Mouse (Mus musculus) left cerebral cortex, postnatal 4 days (tissue): ENCODE results near the gene Ints7. TPM values are rescaled to one million over a fixed set of nuclear protein-coding genes. Genes with fewer than 3 reads are reported as not detected.

Experiments
- DNase-seq: peaks from one replicate; pipeline ENCODE4 v3.0.0-alpha.2; 2022
- intact Hi-C: fragments of 180-260 bp; cut with DNase I; formaldehyde crosslinking; loops from one replicate; pipeline ENCODE4 v1.15.1; 2025
- total RNA-seq, 2 experiments: library from RNA; stranded (reverse); gene quantifications; 2 replicates each; pipeline ENCODE4 v1.2.3; 2021

Gene Ints7
- total RNA-seq, 2 experiments from 2014 or later: 38.6 to 39.5 TPM

DNA sequence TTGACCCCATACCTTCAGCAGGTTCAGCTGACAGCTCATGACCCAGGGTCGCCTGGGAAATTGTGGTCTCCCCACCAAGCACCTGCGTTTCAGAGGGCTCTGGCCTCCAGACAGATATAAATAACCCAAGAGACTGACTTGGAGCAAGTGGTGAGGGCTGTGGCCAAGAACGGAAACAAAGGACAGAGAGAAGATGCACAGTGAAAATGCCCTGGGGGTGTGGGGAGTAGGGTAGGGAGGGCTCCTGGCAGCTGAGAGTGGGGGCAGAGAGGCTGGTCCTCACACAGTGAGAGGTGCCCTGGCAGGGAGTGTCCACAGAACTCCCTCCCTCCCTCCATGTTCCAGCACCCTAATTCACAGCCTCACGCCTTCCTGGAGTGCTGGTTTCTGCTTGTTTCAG is 50.2 kb downstream of the Ints7 start:
- DNase-seq: peak; percentile 9

DNA sequence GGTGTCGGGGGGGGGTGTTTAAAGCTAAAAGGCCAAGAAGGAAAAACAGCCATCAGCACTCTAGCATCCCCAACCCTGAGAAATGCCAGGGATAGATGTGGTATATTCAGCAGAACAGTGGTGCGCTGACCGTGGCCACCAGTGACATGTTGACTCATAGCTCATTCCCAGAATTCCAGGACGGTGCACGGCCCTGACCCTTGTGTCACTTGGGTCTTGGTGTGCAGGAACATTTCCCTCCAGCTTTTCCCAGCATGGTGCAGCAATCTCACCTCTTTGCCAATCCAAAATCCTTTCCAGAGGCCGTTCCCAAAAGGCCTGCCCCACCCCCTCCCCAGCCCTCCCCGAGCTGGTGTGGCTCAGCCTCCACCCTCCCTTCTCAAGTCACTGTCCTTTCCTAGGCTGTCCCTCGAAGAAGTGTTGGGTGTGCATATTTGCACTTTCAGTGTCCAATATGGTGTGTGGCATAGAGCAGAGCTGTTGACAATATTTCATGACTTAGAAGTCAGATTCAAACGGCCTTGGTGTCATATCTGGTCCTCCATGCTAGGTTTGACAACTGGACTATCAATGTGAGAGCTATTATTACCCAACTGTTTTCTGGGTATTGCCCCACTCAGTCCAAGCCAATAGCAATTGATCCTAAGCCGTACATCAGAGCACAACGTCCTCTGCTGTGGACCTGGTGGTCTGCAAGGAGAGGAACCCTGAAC is 53.2 kb downstream of the Ints7 start:
- DNase-seq: no peak
- intact Hi-C loops: no loop called here

More for the DNA sequence above, 50.2 kb downstream of the Ints7 start:
- intact Hi-C loops: no loop called here

DNA sequence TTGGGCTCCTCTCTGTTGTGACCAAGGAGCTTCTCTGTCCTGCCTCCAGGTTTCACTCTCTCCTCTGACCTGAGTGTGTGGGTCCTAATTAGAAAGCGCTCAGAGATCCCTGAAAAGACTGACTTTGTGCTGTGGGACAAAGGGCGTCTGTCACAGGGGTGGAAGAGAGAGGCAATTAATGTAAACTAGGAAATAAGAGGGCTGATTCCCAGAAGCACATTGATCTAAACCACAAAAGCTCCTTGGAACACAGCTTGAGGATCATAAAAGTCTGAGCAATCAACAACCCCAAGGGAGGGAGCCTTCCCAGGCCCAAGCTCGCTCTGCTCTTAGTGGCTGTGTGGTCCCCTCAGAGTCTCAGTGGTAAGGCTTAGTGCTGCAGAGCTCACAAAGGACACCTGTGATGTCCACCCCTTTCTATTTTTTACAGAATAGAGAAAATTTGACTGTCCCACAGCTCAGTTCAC is 53.8 kb downstream of the Ints7 start:
- intact Hi-C loops: no loop called here
- no peak for DNase-seq

DNA sequence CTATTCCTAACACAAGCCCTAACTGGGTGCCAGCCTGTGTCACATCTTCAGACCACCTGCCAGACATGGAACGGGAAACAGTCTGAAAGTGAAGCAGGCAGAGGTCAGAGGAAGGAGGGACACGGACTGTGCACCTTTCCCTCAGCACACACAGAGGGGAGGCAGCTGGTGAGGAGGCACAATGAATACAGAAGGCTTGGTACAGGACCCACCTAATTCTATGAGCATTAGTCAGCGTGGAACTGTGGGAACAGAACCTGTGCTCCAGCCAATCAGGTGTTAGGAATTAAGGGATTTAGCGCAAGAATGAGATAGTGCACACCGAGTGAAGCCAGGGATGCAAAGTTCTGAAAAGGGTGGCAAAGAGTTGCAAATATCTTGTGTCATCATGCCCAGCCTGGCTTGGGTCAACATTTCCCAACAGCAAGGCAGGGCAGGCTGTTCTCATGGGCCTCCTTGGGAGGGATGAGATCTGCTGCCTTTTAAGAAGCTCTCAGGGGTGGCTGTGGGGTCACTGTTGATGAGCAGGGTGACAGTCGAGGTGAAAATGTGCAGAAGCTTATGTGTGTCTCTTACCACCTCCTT is 57.2 kb downstream of the Ints7 start:
- intact Hi-C loops: no loop called here
- DNase-seq: no peak

DNA sequence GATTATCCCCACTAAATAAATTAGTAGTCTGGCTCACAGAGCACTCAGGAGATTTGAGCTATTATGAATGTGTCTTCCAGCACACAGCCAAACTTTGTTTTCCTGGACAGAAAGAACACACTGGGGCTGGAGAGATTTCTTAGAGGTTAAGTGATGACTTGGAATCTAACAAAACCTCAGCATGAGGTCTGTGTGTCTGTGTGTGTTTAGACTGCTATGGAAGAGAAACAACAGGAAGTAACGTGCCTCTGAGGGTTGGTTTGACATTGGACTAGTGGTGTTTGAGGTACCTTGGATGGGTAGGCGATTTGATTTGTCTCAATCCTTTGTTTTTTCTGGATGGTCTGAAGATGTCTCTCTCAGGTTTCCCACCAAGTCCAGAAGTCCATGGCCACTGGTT is 58.7 kb downstream of the Ints7 start:
- intact Hi-C loops: no loop called here
- DNase-seq: no peak

DNA sequence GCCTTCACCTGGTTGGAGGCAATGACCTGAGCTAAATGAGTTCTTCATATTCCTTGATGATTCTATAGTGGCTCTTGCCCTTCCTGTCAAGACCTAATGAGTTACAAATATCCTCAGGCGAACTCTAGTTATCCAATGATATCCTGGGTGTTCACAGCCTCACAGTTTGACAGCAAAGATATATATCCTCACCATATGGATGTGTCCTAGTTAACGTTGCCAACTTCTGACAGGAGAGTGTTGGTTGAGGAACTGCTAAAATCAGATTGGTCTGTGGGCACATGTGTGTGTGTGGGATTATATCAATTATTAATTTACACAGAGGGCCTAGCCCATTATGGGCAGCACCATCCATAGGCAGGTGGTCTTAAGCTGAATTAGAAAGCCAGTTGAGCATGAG is 63.0 kb downstream of the Ints7 start:
- no peak for DNase-seq

DNA sequence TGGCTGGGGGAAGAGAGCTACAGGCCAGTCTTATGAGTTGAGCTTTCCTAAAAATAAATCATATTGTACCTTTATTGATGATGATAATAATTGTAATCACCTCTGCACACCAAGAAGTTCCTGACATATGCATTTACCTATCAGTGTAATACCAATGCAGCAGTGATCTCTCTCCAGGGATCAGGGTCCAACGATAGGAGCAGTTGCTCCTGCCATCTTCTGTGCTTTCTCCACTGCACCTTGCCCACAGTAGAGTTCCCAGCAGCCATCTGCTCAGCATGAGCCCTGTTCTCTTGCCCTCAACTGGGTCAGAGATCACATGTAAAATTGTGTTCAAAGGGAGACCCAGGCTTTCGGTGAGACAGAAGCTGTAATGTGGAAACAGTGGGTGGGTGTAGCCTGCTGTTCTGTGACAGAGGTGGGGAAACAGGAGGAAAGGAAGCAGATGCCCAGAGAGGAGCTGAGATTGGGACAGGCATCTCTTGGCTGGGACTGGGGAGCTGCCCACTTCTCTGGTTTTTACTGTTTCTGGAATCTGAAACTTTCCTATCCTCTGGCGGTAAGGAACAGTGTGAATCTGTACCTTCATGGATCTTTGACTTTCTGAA is 63.9 kb downstream of the Ints7 start:
- intact Hi-C loops: no loop called here
- no peak for DNase-seq

More for the DNA sequence above, 63.0 kb downstream of the Ints7 start:
- intact Hi-C loops: no loop called here

DNA sequence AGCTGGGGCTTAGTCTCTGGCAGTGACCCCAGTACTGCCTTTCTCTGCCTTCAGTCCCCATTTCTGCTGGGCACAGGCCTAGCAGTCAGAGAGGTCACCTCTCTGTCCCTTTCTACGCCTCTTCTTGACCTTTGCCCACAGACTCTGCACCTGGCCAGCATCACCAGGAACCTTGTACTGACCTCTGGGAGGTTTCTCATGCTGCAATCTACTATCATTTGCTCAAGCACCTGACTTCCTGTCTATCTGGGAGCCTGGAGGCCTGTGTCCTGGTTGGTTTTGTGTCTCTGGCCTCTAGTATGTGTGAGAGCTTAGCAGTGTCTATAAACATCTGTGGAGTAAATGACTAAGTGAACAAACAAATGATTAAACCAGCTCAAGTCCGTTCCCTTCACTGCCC is 64.7 kb downstream of the Ints7 start:
- DNase-seq: no peak
- intact Hi-C loops: no loop called here

DNA sequence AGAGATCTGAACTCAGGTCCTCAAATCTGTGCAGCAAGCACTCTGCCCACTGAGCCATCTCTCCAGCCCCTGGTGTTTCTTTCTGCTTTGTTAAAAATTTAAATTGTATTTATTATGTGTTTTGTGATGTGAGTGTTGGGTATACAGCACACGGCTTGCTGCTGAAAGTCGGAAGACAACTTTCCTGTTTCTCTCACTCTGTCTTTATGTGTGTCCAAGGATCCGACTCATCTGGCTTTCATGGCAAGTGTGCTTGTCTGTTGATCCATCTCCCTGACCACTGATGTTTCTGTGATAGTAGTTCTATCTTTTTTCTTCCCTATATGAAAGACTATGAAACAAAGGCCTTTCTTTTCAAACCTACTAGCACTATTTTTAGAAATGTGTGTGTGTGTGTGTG is 65.4 kb downstream of the Ints7 start:
- DNase-seq: no peak
- intact Hi-C loops: no loop called here

DNA sequence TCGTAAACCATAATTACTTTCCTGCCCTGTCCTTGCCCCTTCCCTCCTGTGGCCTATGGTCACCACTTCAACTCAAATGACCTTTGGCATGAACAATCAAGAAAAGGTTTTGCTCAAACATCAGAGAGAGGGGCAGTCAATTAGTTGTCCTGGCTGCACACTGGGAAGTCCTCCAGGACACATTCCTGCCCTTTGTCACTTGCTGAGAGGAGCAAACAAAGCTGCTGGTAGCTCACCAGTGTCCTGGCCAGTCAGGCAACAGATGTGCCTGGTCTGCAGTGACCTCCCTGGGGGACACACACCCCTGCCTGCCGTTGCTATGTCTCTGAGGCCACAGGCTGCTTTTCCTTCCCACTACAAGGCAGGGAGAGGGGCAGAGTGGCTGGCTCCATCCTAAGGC is 66.0 kb downstream of the Ints7 start:
- intact Hi-C loops: no loop called here
- no peak for DNase-seq

DNA sequence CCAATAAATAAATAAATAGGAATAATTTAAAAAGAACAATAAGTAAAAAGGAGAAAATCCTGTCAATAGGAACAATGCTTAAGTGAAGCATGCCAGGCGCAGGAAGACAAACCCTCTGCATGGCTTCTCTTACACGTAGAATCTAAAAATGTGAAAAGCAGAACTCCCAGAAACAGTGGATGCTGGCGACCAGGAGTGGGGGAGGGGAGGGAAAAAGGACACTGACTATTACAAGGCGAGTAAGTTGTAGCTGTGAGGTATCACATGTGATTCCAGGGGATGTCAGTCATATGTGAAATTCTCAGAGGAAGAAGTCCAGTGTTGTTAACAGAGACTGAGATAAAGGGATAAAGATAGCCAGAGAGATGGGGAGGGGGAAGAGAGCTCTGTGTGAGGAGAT is 67.5 kb downstream of the Ints7 start:
- no peak for DNase-seq
- intact Hi-C loops: no loop called here

DNA sequence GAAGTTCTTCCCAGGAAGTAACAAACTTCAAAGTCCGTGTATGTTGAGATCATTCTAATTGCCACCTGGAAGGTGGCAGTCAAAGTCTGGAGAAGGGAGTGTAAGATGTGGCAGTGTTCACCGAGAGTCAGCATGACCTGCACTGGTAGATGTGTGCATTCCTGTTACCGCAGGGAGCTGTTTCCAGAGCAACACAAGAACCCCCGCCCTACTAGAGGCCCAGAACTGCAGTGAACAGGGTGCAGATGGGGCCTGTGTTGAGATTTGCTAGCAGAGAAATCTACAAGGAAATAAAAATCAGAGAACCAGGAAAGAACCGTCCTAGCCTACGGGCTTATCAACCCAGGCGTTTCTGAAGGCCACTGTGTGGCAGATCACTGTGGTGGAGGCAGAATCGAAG is 70.5 kb downstream of the Ints7 start:
- intact Hi-C loops: no loop called here
- DNase-seq: no peak

DNA sequence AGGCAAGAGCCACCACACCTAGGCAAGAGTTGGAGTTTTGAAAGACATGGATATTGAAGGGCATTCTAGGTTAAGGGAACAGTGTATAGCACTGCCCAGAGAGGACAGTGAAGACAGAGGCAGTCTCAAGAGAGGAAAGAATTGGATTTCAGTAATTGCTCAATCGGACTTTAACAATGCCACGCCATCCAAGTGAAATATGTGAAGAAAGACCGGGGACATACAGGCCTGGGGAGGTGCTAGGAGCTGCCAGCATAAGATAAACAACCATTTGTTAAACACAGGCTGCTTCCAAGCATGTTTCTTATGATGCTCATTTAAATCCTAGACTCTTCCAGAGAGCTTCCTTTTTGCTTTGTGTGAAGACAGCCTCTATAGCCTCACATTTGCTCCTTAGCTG is 72.2 kb downstream of the Ints7 start:
- intact Hi-C loops: no loop called here
- no peak for DNase-seq

DNA sequence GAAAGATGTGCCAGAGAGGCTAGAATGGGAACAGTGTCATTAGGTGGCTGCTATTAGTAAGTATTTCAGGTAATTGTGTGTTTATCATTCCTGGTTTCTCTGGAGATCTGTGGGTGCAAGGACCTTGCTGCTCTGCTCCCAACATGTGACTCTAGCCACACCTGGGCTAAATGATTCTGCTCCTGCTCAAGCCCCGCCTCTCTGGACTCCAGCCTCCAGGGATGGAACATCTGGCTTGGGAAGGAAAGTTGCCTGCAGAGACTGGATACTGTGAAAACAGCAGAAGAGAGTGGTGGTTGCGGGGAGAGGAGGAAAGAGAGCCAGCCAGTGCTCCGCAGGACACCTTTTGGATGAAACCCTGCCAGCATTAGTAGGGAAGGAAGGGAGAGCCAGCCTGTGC is 84.0 kb downstream of the Ints7 start:
- no peak for DNase-seq
- intact Hi-C loops: no loop called here

DNA sequence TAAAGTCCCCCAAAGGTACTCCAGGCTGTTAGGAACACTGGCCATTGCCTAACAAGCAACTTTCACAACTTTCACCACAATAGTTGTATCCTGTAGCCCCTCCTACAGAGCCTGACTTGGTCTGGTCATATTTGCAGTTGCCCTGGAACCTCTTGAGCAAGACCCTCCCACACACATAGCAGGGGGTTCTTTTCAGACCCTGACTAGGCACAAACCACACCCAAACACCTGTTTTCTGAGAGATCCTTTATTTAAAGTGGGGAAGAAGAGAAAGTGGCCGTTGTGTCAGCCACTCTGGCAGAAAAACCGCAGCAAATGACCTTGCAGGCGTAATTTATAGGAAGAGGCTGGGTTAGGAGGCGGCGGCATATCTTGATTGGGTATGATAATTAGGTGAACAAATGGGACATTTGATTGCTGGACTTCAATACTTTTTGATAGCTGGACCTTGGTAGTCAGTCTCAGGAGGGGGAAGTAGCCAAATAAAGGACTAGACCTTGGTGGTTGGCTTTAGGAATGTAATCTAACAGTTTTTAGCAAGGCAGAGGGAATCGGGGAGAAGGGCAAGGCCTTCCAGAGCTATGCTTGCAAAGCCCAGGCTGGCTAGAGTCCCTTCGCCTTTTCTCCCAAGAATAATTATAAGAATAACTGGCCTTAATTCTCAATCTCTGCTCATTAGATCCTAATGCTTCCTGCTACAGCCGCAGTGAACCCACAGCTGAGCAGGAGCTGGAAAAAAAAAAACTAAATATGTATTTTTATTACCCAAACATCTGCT is 85.8 kb downstream of the Ints7 start:
- intact Hi-C loops: no loop called here
- no peak for DNase-seq

DNA sequence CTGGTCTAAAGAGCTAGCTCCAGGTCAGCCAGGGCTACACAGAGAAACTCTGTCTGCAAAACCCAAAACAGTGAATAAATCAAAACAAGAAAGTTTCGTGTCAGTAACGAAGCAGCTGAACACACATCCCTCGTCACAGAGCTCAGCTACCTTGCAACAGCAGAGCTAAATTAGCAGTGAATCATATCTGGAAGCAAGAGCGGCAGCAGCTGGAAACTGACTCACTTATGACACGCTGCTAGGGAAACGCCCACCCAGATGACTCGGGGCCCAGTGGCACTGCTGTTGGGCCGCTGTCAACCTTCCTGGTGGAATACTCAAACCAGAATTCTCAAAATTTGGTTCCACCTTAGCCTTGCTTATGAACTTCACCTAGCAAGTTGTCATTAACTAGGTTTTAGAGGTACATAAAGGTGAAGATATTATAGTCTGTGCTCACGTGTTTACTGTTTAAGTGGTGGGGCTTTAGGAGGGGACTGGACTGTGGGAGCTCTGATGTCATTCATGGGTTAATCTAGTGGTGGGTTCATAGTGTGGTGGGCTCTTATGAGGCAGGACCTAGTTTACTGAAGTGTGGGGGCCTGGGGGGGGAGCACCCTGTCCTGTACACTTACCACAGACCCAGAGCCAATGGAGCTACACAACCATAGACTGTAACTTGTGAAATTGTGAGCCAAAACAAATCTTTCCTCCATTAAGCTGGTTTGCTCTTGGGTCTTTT is 86.9 kb downstream of the Ints7 start:
- no peak for DNase-seq
- intact Hi-C loops: no loop called here

DNA sequence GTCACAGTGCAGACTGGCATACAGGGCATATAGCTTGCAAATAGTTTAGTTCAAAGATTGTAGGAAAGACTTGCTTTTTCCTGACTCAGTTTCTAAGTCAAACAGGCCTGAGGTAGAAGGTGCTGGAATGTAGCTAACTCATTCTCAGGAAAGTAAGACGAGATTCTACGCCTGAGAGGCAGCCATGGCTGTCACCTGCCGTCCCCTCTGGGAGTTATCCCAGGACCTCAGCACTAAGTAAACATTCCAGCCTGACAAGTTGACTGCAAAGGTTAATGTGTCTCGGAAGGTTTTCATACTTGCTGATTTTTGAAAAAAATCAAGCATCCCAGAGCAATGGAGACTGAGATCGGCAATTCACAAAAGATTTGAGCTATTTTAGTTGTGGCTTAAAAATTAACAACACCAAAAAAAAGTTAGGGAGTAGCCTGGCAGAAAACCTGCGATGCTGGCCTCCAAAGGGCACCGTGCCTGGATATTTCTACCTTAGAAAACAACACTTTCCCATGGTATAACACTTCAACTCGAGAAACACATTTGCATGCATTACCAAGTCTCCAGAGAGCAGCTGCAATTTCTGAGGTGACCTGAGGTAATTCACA is 87.6 kb downstream of the Ints7 start:
- intact Hi-C loops: no loop called here
- DNase-seq: no peak

DNA sequence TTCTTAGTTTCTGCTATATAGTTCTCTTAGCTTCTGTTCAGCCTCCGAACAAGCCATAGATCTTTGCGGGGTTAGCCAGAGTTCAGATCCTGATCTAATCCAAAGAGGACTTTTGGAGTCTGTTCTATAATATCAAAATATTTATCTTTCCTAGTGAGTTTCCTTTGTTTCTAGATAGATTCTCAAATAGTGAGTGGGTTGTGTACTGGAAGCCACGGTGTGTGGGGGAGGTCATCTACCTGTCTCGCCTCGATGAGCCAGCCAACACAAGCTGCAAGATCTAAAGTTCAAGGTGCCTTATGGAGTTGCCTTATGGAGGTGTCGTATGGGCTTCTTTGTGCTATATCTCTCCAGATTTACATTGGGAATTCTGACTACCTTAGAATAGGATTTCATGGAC is 88.2 kb downstream of the Ints7 start:
- DNase-seq: no peak
- intact Hi-C loops: no loop called here

DNA sequence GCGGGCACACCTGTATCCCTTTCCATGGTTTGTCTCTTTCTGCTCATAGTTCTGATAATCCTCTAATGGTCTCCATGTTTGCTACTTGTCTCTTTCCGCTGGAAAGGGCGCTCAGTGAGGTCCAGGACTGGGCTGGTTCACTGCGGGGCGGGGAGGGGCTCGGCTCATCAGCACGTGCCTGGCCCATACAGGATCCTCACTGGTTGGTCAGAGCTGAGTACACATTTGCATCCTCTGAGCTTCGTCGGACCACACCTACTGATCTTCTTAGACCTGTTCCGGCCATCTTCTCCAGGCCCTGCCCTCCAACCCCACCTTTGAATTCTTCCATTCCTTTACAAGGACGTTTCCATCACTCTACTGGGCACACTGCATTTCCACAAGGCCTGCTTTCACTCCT is 90.9 kb downstream of the Ints7 start:
- intact Hi-C loops: no loop called here
- no peak for DNase-seq

DNA sequence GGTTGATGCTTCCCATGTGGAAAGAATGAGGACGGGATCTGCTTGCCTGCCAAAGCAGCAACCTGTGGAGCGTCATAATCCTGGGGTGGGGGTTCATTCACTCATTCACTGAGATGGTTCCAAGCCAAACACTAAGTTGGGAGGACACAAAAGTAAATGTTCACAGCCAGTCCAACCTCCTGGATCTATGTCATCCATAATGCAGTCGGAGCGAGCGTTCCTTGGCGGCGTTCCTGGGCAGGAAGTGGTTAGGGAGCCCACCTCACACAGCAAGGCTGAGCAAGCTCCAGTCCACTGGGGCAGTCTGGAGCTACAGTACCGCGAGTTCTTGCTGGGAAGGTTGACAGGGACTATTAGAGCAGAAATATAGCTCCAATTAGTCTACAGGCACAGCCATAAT is 92.6 kb downstream of the Ints7 start:
- DNase-seq: no peak
- intact Hi-C loops: no loop called here
